Mouse (Mus musculus): ENCODE data around the gene Cit. TPM values are rescaled to one million over a fixed set of nuclear protein-coding genes. Genes with fewer than 3 reads are reported as not detected.
A peak's percentile ranks its signal among the peaks of the same experiment; 100 is the strongest.
"Not testable (repeated sequence)": the region's sequence is repeated elsewhere in the genome, so short reads cannot be mapped to it uniquely, and the experiment has no call there.

The Cit gene
- 55.1 and 58.4 TPM in 2 replicates for polyA plus RNA-seq (2014; fragmentation: Nextera tagmentation; extraction: Ambion mirVana)

DNA sequence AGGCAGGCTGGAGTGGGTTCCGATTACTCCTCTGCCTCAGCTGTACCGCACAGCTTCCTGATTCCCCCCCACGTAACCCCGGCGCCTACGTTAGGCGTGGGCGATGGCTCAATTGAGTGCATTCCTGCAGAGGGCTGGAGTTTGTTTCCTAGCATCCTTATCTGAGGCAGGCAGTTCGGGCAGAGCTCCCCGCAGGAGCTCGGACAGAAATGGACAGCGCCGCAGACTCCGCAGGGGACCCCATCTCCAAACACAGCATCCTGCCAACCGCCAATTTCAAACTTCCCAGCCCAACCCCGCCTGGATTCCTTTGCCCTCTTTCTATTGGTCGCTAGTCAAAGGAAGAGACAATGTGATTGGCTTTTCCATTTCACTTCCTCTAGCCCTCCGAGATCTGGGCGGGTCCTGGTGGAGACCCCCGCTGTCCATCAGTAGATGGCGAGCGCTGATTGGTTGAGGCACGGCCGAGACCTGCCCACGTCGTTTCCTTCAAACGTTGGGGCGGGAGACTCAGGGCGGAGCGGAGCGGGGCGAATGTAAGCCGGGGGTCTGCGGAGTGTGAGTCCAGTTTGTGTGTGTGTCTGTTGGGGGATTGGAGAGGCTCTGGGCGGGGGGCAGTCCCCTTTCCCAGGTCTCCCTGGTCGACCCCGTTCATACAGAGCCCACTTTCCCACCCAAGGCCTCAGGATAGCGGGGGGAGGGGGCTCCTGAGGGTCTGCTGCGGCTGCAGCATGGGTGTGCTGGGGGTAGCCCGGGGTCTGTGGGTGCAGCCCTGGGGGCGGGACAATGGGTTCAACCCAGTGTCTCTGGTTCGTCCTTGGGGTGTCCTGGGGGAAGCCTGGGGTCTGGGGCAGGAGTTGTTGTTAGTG, at the start of gene Cit:
Gene Cit (plus strand): TSS at position 513 of the 869 bp plus-strand sequence.
- H3K9ac ChIP-seq (ENCODE audit: low read depth, low read length), result peak within 1 kb of the TSS; percentile 97
- DNase-seq (ENCODE audit: low spot score) (peak; percentile 87), ATAC-seq (replicated peaks; ENCODE audit: low FRiP score) (peak; percentile 98)
- peak within 1 kb of the TSS; percentile 82 for H3K27ac ChIP-seq (ENCODE audit: low read depth, low read length)
- H3K4me3 ChIP-seq (ENCODE audit: low read depth, low read length), result peak within 1 kb of the TSS; percentile 99
- WGBS, result under 1% methylated on average over 42 of the region's 42 CpGs
- peak within 1 kb of the TSS; percentile 91 for H3K4me2 ChIP-seq
- H3K36me3 ChIP-seq (ENCODE audit: control insufficient read depth, insufficient read depth, low read length), result peaks cover 13% of the 10 kb centered on the region; the same call in 1 of the 2 replicates
- no peaks in the 10 kb centered on the region for H3K27me3 ChIP-seq (replicated peaks; ENCODE audit: control insufficient read depth, insufficient read depth, low read length)
- peaks cover 15% of the 10 kb centered on the region for H3K4me1 ChIP-seq (replicated peaks; ENCODE audit: control insufficient read depth, insufficient read depth, low read length)
- no peaks in the 10 kb centered on the region for H3K9me3 ChIP-seq (ENCODE audit: control insufficient read depth, low read length)

DNA sequence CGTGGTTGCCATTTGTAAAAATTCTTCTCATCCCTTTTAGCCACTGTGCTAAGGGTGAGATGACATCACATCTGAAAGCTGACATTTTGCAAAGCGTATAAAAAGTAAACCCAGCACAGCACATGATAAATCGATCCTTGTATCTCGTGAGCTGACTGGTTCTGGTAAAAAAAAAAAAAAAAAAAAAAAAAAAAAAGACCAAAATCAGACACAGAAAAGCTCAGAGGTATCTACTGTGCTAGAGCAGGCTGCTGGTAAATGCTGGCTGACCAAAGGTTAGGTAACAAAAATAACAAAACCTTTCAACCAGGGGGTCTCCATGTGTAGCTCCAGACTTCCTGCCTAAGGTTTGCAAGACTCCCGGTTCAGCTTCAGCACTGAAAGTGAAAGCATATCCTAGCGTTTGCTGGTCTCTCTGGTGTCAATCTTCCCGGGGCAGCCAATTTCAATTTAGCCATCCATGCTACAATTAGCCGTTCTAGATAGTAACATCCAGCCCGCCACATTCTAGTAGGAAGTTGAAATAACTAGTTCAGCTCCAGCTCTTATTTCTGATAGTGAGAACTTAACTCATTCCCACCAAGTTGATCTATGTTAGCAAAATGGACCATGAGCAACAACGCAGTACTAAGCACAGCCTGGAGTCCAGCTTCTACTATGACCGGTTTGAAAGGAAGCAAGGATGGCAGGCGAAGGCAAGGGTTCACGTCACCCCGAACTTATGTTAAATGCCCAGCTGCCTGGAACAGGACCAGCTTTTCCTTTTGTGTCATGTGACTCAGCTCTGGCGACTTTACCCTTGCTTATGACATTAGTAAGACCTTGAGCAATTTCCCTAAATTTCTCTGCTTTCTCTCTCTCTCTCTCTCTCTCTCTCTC, 45.8 kb upstream of the Cit start:
- H3K4me3 ChIP-seq (ENCODE audit: low read depth, low read length), result no peak overlapping the region

DNA sequence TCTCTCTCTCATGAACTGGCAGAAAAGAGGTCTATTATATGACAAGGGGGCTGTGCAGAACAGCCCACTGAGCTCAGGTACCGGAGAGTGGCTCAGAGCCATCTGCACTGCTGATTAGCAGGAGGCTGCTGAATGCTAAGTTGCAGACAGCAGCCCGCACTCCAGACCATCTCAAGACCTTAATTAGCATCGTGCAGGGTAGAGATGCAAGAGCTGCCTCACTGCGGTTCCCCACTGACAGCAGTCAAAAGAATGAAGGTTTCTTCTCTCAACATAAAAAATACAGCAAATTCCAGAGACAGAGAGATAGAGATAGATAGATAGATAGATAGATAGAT, 45.2 kb upstream of the Cit start:
- Histone ChIP-seq H3K4me3 (ENCODE audit: low read depth, low read length) (no peak overlapping the region), H3K27me3 (replicated peaks; ENCODE audit: control insufficient read depth, insufficient read depth, low read length) (no peaks in the 10 kb centered on the region), H3K27ac (ENCODE audit: low read depth, low read length) (no peak overlapping the region), H3K4me1 (replicated peaks; ENCODE audit: control insufficient read depth, insufficient read depth, low read length) (no peaks in the 10 kb centered on the region), H3K9me3 (ENCODE audit: control insufficient read depth, low read length) (no peaks in the 10 kb centered on the region), H3K36me3 (ENCODE audit: control insufficient read depth, insufficient read depth, low read length) (no peaks in the 10 kb centered on the region), H3K9ac (ENCODE audit: low read depth, low read length) (no peak overlapping the region), H3K4me2 (peak overlapping the region; percentile 36; the same call in 1 of the 2 replicates)
- DNase-seq (ENCODE audit: low spot score), result no peak
- no peak for ATAC-seq (replicated peaks; ENCODE audit: low FRiP score)
- WGBS, result 47% methylated on average over 4 of the region's 4 CpGs

More for the DNA sequence above, 45.8 kb upstream of the Cit start:
- Histone ChIP-seq H3K9ac (ENCODE audit: low read depth, low read length) (no peak overlapping the region), H3K4me2 (peak overlapping the region; percentile 36), H3K36me3 (ENCODE audit: control insufficient read depth, insufficient read depth, low read length) (no peaks in the 10 kb centered on the region), H3K4me1 (replicated peaks; ENCODE audit: control insufficient read depth, insufficient read depth, low read length) (no peaks in the 10 kb centered on the region), H3K27me3 (replicated peaks; ENCODE audit: control insufficient read depth, insufficient read depth, low read length) (no peaks in the 10 kb centered on the region), H3K9me3 (ENCODE audit: control insufficient read depth, low read length) (no peaks in the 10 kb centered on the region), H3K27ac (ENCODE audit: low read depth, low read length) (no peak overlapping the region)
- DNase-seq (ENCODE audit: low spot score) (no peak), ATAC-seq (replicated peaks; ENCODE audit: low FRiP score) (no peak)
- WGBS, result 57% methylated on average over 15 of the region's 15 CpGs

DNA sequence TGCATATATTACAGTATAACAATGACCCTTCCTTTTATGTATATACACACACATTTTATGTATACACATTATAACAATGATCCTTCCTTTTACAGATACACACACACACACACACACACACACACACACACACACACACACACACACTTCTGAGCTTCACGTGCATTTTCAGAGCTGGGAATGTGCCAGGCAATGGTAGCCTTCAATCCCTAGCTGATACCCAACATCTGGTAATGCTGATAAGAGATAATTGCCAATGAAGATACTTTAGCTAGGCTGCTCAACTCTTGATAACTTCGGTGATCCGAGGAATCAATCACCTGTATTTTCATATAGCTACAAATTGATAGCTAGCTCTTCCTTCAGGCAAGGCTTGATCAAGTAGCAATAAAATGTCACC, 32.8 kb upstream of the Cit start:
- Histone ChIP-seq H3K27ac (ENCODE audit: low read depth, low read length) (no peak overlapping the region), H3K4me2 (no peak overlapping the region), H3K27me3 (replicated peaks; ENCODE audit: control insufficient read depth, insufficient read depth, low read length) (no peaks in the 10 kb centered on the region), H3K9ac (ENCODE audit: low read depth, low read length) (no peak overlapping the region), H3K36me3 (ENCODE audit: control insufficient read depth, insufficient read depth, low read length) (no peaks in the 10 kb centered on the region), H3K4me1 (replicated peaks; ENCODE audit: control insufficient read depth, insufficient read depth, low read length) (no peaks in the 10 kb centered on the region), H3K9me3 (ENCODE audit: control insufficient read depth, low read length) (no peaks in the 10 kb centered on the region), H3K4me3 (ENCODE audit: low read depth, low read length) (no peak overlapping the region)
- 54% methylated on average over 3 of the region's 3 CpGs for WGBS
- ATAC-seq (replicated peaks; ENCODE audit: low FRiP score) (no peak), DNase-seq (ENCODE audit: low spot score) (no peak)

DNA sequence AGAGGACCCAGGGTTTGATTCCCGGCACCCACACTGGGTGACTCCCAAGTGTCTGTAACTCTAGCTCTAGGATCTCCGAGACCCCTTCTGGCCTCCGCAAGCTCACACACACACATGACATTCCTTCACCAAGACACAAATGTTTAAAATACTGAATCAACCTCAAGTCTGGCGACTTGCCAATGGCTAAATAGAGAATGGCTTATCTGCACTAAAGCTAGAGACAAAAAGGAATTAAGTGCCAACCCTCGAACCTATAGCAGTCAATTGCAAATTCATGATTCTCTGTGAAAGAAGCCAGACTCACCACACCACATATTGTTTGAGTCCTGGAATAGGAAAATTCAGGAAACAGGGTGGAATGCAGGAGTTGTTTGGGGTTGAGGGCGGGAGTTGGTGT, 28.1 kb upstream of the Cit start:
- H3K4me3 ChIP-seq (ENCODE audit: low read depth, low read length), result no peak overlapping the region
- no peak for ATAC-seq (replicated peaks; ENCODE audit: low FRiP score)
- no peak overlapping the region for H3K4me2 ChIP-seq
- H3K9me3 ChIP-seq (ENCODE audit: control insufficient read depth, low read length), result no peaks in the 10 kb centered on the region
- no peaks in the 10 kb centered on the region for H3K4me1 ChIP-seq (replicated peaks; ENCODE audit: control insufficient read depth, insufficient read depth, low read length)
- no peak overlapping the region for H3K9ac ChIP-seq (ENCODE audit: low read depth, low read length)
- H3K27ac ChIP-seq (ENCODE audit: low read depth, low read length), result no peak overlapping the region
- no peaks in the 10 kb centered on the region for H3K36me3 ChIP-seq (ENCODE audit: control insufficient read depth, insufficient read depth, low read length)
- WGBS, result 74% methylated on average over 6 of the region's 6 CpGs
- no peak for DNase-seq (ENCODE audit: low spot score)
- H3K27me3 ChIP-seq (replicated peaks; ENCODE audit: control insufficient read depth, insufficient read depth, low read length), result no peaks in the 10 kb centered on the region

DNA sequence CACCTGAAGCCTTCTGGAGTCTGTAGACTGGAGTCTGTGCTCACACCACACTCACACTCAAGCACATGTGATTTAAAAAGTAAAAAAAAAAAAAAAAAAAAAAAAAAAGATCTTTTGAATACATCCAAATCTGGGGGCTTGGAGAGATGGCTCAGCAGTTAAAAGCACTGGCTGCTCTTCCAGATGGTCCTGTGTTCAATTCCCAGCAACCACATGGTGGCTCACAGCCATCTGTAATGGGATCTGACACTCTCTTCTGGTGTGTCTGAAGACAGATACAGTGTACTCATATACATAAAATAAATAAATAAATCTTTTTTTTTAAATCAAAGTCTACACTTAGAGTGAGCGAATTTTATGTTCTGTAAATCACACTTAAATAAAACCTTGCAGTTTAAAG, 27.4 kb upstream of the Cit start:
- not testable (repeated sequence) for DNase-seq (ENCODE audit: low spot score); H3K36me3 ChIP-seq (ENCODE audit: control insufficient read depth, insufficient read depth, low read length); H3K27me3 ChIP-seq (replicated peaks; ENCODE audit: control insufficient read depth, insufficient read depth, low read length); H3K9me3 ChIP-seq (ENCODE audit: control insufficient read depth, low read length); H3K9ac ChIP-seq (ENCODE audit: low read depth, low read length); H3K4me2 ChIP-seq; ATAC-seq (replicated peaks; ENCODE audit: low FRiP score); H3K4me3 ChIP-seq (ENCODE audit: low read depth, low read length); H3K27ac ChIP-seq (ENCODE audit: low read depth, low read length); H3K4me1 ChIP-seq (replicated peaks; ENCODE audit: control insufficient read depth, insufficient read depth, low read length)
- WGBS, result 82% methylated on average over 1 of the region's 1 CpGs

DNA sequence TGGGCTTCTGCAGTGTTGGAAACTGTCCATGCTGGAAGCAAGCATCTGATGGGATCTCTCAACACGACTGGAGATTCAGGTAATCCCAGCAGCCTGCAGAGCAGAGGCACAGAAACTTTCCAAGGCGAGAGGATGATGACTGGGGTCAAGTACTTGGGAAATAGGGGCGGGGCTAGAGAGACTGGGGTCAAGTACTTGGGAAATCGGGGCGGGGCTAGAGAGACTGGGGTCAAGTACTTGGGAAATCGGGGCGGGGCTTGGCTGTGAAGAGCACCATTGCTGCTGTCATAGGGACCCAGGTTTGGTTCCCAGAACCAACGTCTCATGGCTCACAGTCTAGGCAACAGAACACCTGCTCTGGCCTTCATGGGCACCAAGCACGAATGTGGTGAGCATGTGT, 25.1 kb upstream of the Cit start:
- Histone ChIP-seq H3K4me2 (no peak overlapping the region), H3K9me3 (ENCODE audit: control insufficient read depth, low read length) (no peaks in the 10 kb centered on the region), H3K36me3 (ENCODE audit: control insufficient read depth, insufficient read depth, low read length) (no peaks in the 10 kb centered on the region), H3K27me3 (replicated peaks; ENCODE audit: control insufficient read depth, insufficient read depth, low read length) (no peaks in the 10 kb centered on the region), H3K9ac (ENCODE audit: low read depth, low read length) (no peak overlapping the region), H3K4me3 (ENCODE audit: low read depth, low read length) (no peak overlapping the region), H3K4me1 (replicated peaks; ENCODE audit: control insufficient read depth, insufficient read depth, low read length) (no peaks in the 10 kb centered on the region), H3K27ac (ENCODE audit: low read depth, low read length) (no peak overlapping the region)
- ATAC-seq (replicated peaks; ENCODE audit: low FRiP score), result no peak
- DNase-seq (ENCODE audit: low spot score), result no peak
- WGBS, result 70% methylated on average over 9 of the region's 9 CpGs

DNA sequence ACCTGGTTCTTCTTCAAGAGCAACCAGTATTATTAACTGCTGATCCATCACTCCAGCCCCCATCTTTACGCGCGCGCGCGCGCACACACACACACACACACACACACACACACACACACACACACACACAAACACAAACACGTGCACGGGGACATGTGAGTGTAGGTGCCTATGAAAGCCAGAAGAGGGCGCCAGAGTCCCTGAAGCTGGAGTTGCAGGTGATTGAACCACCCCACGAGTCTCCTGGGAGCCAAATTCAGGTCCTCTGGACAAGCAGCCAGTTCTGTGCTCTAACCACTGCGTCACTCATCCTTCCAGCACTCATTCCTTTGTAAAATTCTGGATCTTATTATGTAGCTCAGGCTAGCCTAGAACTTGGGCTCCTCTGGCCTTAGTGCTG, 23.9 kb upstream of the Cit start:
- no peaks in the 10 kb centered on the region for H3K4me1 ChIP-seq (replicated peaks; ENCODE audit: control insufficient read depth, insufficient read depth, low read length)
- no peaks in the 10 kb centered on the region for H3K36me3 ChIP-seq (ENCODE audit: control insufficient read depth, insufficient read depth, low read length)
- H3K9me3 ChIP-seq (ENCODE audit: control insufficient read depth, low read length), result no peaks in the 10 kb centered on the region
- 86% methylated on average over 12 of the region's 12 CpGs for WGBS
- H3K9ac ChIP-seq (ENCODE audit: low read depth, low read length), result no peak overlapping the region
- no peak for DNase-seq (ENCODE audit: low spot score)
- no peak overlapping the region for H3K4me3 ChIP-seq (ENCODE audit: low read depth, low read length)
- H3K27me3 ChIP-seq (replicated peaks; ENCODE audit: control insufficient read depth, insufficient read depth, low read length), result no peaks in the 10 kb centered on the region
- H3K27ac ChIP-seq (ENCODE audit: low read depth, low read length), result no peak overlapping the region
- ATAC-seq (replicated peaks; ENCODE audit: low FRiP score), result no peak
- no peak overlapping the region for H3K4me2 ChIP-seq
